Mouse (Mus musculus): Measurements from ENCODE around the gene Lama4.

Gene Lama4

DNA sequence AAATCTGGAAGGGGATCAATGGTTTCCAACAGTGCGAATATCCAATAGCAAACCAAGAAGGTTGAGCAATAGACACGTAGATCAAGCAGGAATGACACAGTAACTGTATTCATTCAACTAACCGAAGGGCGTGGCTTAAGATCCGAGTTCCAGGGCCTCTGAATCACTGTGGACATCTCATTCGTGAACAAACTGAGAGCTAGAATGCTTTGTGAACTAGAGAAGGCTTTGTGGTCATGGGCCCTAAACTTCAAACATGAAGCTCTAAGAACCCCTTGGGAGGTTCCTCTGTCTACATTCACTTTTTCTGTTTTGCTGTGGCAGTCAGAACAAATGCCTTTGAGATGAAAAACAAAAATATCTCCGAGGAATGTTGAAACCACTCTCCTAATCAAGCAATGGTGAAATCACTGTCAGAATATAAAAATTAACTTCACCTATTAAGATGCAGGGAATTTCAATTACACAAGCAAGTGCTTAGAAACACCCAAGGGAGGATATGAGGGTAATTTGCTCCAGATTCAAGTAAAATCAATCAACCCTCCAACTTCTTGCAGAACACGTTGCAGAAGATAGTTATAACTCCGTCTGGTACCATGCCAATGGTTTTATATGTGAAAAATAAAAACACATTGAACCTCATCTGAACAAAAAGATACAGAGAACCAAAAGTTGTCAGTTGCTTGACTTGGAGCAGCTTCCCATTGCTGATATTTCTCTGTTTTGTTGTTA, 29.6 kb downstream of the Lama4 start:
- DNase-seq (ENCODE audit: low spot score in 2 of 2), result no peak

DNA sequence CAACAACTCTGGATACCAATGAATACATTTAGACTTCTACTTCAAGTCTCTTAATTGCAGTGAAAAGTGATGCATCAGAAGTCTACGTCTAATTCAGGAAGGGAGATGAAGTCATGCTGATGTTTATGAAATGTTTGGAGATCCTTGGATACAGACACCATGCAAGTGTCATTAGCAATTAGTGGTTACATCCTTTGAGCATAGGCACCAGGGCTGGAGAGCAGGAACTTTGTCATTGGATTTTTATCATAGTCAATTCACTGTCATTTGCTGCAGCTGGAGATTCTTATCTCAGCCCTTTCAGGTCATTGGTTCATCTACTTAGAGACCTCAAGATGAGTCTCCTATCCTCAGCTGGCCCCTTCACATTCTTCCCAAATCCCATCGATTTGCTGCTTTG, 30.6 kb downstream of the Lama4 start:
- DNase-seq (ENCODE audit: low spot score in 2 of 2), result no peak

DNA sequence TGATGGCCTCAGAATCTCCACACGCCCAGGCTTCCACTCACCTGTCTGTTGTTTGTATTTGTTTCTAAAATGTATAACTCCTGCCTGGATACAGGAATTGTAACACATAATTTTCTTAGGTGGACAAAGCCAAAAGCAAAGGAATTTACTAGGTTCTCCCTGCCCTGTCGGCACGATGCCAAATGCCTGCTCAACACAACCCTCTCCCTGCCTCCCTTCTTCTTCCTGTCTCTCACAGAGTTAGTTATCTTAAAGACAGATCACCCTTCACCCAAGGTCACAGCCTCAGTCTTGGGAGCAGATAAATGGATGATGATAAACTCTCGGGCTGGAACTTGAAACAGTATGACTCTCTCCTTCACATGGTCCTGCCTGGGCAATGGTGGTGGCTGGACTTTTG, 35.6 kb downstream of the Lama4 start:
- DNase-seq (ENCODE audit: low spot score in 2 of 2), result no peak

DNA sequence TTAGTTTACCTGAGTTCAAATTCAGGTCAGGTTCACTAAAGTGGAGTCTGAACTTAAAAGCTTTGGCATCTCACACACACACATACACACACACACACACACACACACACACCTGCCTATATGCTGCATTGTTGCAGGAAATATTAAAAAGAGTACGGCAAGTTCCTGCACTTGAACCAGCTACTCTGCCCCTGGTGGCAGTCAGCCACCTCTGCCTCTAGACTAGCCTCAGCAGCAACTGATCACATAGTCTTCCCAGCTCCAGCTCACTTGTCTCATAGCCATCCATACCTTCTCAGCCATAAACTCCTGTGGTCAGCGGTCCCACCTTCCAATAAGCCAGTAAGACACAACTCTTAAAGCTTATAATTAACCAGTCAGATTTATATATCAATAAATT, 37.2 kb downstream of the Lama4 start:
- DNase-seq (ENCODE audit: low spot score in 2 of 2), result no peak

DNA sequence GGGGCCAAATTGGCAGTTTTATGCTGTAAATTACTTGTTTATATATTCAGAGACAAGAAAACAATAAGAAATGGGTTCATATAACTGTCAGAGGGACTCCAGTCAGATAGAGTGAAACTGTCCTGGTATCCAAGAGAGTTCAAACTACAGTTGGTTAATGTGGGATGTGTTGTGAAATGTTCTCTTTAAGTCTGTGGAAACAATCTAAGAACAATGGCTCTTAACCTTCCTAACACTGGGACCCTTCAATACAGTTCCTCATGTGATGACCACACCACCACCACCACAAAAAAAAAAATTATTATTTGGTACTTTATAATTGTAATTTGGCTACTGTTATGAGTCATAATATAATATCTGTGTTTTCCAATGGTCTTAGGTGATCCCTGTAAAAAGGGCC, 38.2 kb downstream of the Lama4 start:
- DNase-seq (ENCODE audit: low spot score in 2 of 2), result no peak

DNA sequence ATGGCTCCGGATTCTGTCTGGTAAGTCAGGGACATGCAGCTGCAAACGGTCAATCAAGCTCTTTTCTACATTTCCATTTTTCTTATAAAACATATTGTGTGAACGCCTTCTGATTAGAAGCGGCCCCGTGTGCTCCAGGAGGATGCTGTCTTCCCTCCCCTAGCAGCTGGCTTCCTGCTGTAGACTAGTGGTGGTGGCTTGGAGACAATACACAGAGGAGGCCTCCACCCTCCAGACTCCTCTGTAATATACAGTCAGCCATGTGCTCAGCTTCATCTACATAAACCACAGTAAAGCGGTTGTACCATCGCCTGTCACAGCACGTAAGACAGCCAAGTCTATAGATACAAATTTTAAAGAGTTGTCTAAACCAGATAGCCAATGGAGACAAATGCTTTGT, 40.2 kb downstream of the Lama4 start:
- no peak for DNase-seq (ENCODE audit: low spot score in 2 of 2)

DNA sequence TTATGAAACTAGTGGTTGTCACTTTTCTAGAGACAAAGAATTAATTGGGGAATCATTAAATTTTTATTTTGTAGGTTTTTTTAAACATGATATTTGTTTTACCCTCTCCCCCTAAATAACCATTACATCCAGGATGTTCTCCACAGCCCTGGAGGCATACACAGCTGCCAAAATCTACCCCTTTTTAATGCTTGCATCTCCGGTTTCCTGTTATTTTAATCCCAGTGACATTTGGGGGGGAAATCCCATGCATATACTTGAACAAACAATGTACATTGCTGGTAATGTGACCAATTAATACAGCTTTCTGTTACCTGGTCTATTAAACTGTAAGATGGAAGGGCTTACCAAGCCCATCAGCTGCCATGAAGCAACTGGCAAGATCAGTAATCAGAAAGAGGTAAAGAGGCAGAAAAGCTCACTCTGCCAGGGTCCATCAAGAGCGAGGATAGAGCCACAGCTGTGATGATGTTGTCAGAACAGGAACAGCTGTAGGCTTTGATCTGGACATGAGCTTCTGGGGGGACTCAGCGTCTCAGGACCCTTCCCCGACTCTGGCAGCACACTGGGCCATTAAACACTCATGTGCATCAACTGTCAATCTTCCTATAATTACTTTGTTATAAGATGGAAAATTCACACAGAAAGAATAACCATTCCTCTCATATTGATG, 41.3 kb downstream of the Lama4 start:
- no peak for DNase-seq (ENCODE audit: low spot score in 2 of 2)

DNA sequence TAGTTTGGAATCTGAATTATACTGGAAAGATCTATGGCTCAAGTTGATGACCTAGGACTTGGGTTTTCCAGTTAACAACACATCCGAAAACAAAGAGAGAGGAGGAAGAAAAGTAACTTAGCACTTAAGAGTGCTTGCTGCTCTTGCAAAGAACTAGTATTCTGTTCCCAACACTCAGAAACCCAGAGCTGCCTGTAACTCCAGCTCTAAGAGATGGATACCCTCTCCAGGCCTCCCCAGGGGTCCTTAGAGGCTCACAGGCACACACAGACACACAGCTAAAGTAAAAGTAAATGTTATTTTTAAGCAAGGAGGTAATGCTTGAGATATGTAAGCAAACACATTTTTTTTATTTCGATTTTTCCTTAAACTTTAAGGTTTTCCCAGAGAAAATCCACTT, 49.5 kb downstream of the Lama4 start:
- DNase-seq (ENCODE audit: low spot score in 2 of 2), result no peak

DNA sequence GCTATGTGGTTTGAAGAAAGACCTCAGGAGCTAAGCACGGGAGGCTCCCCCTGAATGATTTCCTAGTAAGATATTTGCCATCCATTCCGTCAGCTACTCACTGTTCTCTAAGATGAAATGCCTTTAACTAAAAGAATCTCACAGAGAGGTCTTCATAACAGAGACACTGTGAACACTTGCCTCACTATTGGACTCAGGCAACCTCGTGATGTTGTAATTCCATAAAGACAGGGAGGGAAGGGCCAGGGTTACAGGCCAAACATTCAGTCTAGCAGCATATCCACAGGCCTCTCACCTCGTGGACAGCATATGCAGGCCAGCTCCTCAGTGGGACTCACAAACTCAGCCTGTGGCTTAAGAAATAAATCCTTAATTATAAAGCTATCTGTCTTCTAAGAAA, 52.7 kb downstream of the Lama4 start:
- DNase-seq (ENCODE audit: low spot score in 2 of 2), result no peak

DNA sequence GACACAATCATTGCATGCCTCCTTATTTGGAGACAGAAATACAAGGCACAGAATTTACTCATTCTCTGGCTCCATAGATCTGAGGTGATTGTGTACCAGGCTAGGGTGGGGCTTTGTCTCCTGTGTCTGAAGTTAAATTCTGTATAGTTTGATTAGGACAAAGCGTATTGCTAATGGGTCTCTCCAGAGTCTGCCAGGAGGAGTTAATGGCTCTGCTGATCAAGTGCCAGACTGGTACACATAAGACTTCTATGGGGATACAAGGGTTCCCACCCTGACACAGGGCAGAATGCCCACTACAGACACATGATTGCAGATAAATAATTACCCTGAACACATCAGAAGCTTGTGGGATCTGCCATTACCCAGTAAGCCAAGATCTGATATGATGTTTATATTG, 53.3 kb downstream of the Lama4 start:
- DNase-seq (ENCODE audit: low spot score in 2 of 2), result no peak

DNA sequence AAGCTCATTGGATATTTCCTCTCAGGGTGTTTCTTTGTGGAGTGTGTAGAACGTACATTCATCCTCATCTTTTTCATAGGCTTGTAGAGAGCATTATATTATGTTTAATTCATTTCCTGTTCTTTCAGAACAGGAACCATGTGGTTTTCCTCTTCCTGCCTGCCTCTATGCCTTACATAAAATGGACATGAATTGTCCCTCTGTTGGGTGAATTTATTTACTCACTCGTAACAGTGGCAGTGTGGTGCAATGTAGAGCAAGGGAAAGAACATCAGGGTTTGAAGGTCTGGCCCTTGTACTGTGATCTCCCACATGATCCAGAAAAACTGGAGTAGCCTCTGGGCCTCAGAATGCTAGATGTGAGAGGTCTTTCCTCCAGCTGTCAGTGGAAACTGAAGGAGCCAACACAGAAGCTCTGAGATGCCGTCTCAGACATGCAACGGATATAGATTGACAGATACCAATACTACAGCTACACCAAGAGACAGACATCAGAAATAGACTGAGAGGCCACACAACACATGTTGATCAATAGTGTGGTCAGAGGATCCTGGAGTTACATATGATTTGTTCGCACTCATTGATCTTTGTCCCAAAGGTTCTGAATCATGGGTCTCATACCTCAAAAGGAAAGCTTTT, 58.4 kb downstream of the Lama4 start:
- DNase-seq (ENCODE audit: low spot score in 2 of 2), result no peak

DNA sequence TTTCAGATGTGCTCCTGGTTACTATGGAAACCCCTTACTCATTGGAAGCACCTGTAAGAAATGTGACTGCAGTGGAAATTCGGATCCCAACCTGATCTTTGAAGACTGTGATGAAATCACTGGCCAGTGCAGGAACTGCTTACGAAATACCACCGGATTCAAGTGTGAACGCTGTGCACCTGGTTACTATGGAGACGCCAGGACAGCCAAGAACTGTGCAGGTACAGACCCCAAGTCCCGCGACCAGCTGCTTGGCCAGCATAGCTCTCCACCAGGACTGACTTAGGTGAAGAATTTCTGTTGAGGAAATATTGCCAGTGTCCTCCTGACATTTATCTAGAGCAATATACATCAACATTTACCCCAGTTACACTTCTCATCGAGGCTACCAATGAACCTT, 61.2 kb downstream of the Lama4 start:
- no peak for DNase-seq (ENCODE audit: low spot score in 2 of 2)

DNA sequence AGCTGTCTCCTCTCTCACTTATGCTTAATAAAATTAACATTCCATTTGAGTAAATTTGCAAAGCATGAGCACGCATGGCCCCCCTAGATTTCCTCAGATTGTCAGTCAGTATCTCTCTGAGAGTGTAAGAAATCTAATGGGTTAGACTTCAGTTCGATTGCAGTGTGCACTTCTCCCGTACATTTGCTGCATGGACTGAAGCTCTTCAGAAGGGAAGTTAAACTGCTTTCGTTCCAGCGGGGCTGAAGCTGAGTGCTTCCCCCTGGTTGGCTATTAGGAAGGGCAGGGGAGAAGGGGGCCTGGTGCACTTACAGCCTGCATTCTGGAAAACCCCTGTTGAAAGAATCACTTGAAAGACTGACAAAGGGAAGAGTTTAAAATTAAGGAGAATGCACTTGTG, 61.7 kb downstream of the Lama4 start:
- DNase-seq (ENCODE audit: low spot score in 2 of 2), result no peak

DNA sequence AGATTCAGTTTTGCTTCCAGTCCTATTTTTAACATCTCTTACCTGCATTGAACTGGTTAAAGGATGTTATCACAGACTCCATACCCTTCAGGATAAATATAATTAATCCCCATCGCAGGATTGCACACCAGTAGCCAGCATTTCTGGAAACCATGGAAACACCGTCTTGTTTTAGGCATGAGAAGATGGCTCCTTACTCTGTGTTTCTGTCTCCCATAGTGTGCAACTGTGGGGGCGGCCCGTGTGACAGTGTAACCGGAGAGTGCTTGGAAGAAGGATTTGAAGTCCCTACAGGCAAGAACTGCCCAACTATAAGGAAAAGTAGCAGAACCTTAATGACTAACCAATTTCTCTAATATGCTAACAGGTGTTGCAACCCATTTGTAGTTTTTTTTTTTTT, 63.1 kb downstream of the Lama4 start:
- DNase-seq (ENCODE audit: low spot score in 2 of 2), result peak in 1 of 2 experiments; percentile 26

DNA sequence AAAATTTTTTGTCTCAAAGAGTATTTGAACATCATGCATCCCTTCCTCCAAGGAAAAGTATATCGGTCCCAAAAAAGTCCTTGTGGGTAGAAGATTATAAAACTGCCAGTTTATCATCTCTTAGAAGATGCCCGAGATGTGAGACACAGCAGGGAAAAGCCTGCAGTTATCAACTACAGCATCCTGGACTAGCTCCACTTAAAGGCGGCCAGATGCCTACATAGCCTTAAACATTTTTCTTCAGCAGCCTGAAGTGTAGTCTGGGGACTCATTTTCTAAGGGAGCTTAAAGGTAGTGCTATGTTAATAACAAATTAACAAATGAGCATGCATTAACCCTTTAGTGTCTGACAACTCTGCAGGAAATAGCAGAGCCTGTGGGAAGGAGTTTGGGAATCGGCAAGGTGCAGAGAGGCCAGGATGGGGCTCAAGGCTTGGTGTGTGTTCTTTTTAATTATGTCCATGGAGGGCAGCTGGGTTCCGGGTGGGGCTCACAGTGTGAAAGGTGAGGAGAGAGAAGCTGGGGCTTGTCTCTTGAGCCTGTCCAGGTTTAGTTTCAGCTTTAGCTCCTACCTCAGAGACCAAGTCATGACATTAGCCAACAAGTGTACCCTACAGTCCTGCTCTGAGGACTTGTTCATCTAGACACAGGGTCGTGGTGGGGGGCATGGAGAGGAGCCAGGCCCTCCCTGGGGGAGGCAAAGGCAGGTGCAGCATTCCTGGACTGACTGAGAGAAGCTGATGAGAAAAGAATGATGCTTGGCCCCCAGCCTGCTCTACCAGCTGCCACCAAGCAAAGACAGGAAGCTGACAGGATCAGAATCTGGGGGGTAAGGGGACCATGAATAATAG, 64.2 kb downstream of the Lama4 start:
- DNase-seq (ENCODE audit: low spot score in 2 of 2), result no peak

DNA sequence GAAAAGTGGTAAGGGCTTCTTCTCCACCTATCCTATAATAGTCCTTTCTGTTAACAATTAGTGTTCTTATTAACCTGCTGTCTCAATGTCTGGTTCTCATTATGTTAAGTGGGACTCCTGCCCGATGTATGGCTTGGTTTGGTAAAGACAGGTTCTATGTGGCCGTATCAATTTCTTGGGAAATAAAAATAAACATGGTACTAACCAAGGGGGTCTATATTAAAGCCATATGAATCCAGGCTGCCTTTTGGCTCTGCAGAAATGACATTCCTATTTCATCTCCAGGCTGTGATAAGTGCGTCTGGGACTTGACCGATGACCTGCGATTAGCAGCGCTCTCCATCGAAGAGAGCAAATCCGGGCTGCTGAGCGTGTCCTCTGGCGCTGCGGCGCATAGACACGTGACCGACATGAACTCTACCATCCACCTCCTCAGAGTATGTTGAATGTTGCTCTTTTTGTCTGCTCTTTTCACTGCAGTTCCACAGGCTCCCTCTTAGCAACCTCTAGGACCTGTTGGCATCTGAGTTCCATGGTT, 64.9 kb downstream of the Lama4 start:
- no peak for DNase-seq (ENCODE audit: low spot score in 2 of 2)

DNA sequence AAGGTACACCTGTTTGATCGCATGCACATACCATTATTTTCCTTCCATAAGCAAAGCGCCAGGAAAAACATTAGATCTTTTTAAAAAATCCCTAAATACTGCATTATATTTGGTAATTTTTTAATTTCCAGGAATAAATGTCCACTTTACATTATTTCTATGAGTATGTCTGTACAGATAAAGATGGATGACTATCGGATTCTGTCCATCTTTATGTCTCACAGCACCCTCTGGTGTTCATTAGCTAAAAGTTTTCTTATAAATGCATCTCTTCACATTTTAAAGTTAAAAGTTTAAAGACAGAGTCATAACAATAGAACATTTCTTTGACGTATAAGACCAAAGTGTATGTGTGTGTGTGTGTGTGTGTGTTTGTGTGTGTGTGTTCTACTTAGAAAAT, 74.2 kb downstream of the Lama4 start:
- no peak for DNase-seq (ENCODE audit: low spot score in 2 of 2)

DNA sequence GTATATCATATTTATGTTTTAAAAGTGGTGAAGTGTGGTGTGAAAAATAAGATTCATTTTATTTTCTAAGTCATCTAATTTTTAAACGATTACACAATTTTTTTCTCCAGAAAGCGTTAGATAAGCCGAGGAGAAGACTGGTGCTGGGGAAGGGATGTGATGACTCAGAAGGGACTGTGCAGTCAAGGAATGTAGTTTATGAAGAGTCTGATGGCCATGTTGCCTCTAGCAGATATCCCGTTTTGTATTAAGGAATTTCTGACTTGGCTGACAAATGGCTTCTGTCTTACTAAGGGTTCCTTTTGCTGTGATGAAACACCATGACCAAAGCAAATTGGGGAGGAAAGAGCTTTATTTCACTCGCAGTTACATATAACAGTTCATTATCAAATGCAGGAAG, 74.7 kb downstream of the Lama4 start:
- no peak for DNase-seq (ENCODE audit: low spot score in 2 of 2)

DNA sequence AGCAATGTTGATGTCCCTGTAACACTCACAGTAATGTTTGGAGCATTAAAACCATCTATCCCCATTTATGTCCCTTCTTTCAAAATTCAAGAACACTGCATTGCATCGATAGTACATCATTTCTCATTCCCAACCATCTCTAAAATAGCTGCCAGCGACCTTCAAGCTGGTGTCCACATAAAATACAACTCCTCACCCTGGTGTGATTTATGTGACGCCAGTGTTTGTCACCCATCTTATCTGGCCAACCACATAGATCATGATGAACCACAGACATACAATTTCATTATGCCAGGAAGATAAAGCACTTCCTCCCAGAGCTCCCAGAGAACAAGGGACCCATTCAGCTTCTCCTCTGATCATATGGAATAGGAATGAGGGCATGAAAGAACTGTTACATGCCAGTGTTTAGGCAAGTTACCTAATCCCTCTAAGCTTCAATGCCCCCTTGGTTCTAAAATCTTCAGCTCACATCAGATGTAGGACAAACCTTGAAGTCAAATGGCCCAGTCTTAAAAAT, 79.2 kb downstream of the Lama4 start:
- DNase-seq (ENCODE audit: low spot score in 2 of 2), result no peak

DNA sequence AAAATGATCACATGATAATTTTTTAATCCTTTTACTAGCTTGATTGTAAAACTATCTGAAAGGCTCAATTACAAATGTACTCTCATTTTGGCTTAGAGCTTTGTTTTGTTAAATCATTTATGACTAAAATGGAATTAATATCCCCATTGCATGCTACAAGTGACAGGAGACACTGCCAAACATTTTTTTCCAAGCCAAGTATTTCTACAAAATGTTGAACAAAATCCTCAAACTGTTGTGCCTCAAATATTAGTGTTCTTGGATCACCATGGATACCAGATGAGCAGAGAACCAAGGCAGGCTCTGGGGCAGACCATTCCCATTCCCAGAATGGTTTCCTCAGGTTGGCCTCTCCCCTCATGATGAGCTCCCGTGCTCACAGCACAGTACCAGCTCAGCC, 79.8 kb downstream of the Lama4 start:
- DNase-seq (ENCODE audit: low spot score in 2 of 2), result no peak

DNA sequence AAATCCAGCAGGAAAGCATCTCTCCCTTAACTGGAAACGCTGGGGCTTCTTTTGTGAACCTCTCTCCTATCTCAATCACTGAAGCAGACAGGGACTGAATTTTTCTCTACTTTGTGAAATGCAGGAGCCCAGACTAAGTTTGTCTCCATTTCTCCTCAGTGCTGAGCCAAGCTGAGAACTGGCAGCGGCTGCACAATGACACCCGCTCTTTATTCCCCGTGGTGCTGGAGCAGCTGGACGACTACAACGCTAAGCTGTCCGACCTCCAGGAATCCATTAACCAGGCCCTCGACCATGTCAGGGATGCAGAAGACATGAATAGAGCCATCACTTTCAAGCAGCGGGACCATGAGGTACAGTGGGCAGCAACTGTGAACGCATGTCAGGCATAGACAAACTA, 82.5 kb downstream of the Lama4 start:
- no peak for DNase-seq (ENCODE audit: low spot score in 2 of 2)
